ENCODE assay signal across 21 mouse cellular contexts in genomic region chr2:76861327-76861726, GRCm38 (mm10).
"Had no signal": no experiment of that assay in that cellular context is flagged by ENCODE, and none has a peak within 500 bp of the region (broad histone marks: within the 10 kb centered on the region; RNA-seq: fewer than 3 reads in every experiment).

No protein-coding gene starts in this region.

- ATAC-seq: hindbrain, embryonic 16.5 days; hindbrain, postnatal 0 days; intestine, embryonic 15.5 days; intestine, embryonic 16.5 days; intestine, postnatal 0 days had no signal

- DNase-seq: heart, postnatal 10 days; heart, postnatal 14 days; heart, postnatal 36 days; heart, postnatal 4 days; kidney, adult 11 months; kidney, adult 18-20 months; kidney, adult 2 months; kidney, adult 8-10 months; kidney, adult 9 months; kidney, postnatal 10 days; kidney, postnatal 14 days; kidney, postnatal 25 days; kidney, postnatal 36 days; kidney, postnatal 4 days; layer of hippocampus, adult 9-11 months; layer of hippocampus, postnatal 36 days had no signal
